Mouse (Mus musculus): ENCODE measurements around the gene Cpa4.

Cpa4 gene

GRCm38 (mm10) chr6:30551644-30552580 lies 16.3 kb upstream of the Cpa4 start:
- no peak for DNase-seq (ENCODE audit: low read depth, low spot score)

DNA sequence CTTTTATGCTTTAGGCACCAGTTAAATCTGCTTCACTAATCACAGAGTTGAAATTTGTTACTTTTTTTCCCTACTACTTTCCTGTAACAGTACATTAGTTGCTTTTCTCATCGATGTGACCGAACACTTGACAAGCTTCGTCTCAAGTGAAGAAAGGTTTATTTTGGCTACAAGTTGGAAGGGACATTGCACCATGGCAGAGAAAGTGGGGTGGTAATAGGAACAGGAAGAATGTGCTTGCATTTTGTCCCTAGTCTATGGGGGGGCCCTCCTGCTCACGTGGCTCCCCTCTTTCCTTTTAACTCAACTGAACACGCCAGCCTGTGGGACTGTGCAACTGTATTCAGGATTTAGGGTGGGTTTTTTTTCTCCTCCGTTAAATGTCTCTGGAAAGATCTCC lies 15.5 kb upstream of the Cpa4 start:
- DNase-seq (ENCODE audit: low read depth, low spot score) = no peak

GRCm38 (mm10) chr6:30553381-30554010 lies 14.7 kb upstream of the Cpa4 start:
- DNase-seq (ENCODE audit: low read depth, low spot score) = peak; percentile 24

GRCm38 (mm10) chr6:30554092-30554491 lies 14.1 kb upstream of the Cpa4 start:
- no peak for DNase-seq (ENCODE audit: low read depth, low spot score)

- no peak for DNase-seq (ENCODE audit: low read depth, low spot score)
These were observed 13.5 kb upstream of the Cpa4 start for GRCm38 (mm10) chr6:30554621-30555170.

- peak; percentile 95 for DNase-seq (ENCODE audit: low read depth, low spot score)
These were observed 12.1 kb upstream of the Cpa4 start for GRCm38 (mm10) chr6:30556080-30556479.

GRCm38 (mm10) chr6:30559726-30560125 lies 8.4 kb upstream of the Cpa4 start:
- DNase-seq (ENCODE audit: low read depth, low spot score) = no peak

DNA sequence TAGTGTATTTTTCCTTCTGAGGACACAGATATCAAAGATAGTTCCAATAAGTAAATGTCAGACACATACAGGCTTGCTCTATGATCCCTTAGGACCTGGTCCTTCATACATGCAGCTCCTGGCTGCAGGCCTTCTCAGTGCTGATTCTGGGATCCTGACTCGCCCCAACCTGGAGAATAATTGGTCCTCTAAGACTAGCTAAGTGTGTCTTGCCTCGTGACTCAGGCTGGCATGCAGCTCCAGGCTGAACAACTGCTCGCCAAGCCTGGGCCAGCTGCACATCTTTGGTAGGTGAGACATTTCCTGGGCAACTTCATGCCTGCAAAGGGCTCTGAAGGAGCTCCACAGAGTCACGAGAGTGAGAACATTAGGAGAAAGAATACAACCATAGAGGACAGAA lies 6.0 kb upstream of the Cpa4 start:
- peak; percentile 72 for DNase-seq (ENCODE audit: low read depth, low spot score)

GRCm38 (mm10) chr6:30563575-30563974 lies 4.6 kb upstream of the Cpa4 start:
- no peak for DNase-seq (ENCODE audit: low read depth, low spot score)

- no peak for DNase-seq (ENCODE audit: low read depth, low spot score)
These were observed 4.1 kb upstream of the Cpa4 start for GRCm38 (mm10) chr6:30564051-30564450.

GRCm38 (mm10) chr6:30569331-30569730 lies 1.2 kb downstream of the Cpa4 start:
- no peak for DNase-seq (ENCODE audit: low read depth, low spot score)

DNA sequence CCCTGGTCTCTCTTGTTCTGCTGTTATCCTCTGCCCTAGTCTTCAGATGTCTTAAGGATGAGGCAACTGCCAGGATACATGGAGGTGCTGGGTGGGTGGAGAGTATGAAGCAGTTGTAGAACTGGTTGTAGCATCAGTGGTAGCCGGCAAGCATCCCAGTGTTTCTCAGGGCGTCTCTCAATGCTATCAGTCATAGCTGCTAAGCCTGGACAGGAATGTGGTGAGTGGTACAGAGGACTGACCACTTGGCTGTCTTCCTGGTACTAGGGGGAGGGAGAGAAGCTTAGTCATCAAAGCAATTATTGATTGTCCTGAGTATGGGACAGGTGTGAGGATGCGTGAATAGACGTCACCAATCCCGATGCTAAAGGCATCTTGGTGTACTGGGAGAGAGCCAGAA lies 1.8 kb downstream of the Cpa4 start:
- peak; percentile 62 for DNase-seq (ENCODE audit: low read depth, low spot score)

DNA sequence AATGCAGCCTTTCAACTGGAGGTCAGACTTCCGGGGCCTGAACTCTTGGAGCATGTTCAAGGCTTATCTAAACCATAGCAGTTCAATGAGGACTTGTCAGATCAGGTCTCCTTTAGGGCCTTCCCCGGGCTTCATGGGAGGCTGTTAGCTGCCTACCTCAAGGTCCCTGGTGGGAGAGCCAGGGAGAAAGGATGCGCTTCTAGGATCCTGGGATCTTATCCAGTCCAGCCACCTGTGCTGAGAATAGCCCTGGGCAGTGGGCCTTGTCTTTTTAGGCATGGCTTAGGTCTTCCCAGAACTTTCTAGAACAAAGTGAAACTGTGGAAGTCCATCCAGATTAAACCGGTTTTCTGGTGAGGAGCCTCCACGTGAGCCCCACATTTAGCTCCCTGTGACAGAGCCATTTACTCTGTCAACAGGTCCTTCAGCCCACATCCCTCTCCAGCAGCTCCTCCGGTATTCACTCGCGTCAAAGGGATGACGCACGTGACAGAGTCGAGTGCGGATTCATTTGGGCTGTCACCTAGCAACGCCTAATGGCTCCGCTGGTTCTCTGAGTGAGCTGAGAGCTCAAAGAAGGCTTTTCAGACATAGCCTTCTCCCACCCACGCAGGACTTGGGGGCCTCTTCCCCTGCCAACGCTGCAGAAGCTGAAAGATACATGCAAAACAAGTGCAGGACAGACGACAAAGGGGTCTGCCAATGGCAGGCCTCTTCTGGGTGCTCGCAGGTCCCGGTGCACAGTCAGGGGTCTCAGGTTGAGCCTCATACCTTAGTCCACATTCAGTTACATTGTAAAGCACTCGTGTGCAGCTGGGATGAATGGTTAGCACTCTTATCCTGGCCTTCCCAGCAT lies 4.5 kb downstream of the Cpa4 start:
- DNase-seq (ENCODE audit: low read depth, low spot score) = no peak

- no peak for DNase-seq (ENCODE audit: low read depth, low spot score)
These were observed 5.2 kb downstream of the Cpa4 start for GRCm38 (mm10) chr6:30573380-30573779.

- DNase-seq (ENCODE audit: low read depth, low spot score) = no peak
These were observed 6.8 kb downstream of the Cpa4 start for GRCm38 (mm10) chr6:30574945-30575344.

DNA sequence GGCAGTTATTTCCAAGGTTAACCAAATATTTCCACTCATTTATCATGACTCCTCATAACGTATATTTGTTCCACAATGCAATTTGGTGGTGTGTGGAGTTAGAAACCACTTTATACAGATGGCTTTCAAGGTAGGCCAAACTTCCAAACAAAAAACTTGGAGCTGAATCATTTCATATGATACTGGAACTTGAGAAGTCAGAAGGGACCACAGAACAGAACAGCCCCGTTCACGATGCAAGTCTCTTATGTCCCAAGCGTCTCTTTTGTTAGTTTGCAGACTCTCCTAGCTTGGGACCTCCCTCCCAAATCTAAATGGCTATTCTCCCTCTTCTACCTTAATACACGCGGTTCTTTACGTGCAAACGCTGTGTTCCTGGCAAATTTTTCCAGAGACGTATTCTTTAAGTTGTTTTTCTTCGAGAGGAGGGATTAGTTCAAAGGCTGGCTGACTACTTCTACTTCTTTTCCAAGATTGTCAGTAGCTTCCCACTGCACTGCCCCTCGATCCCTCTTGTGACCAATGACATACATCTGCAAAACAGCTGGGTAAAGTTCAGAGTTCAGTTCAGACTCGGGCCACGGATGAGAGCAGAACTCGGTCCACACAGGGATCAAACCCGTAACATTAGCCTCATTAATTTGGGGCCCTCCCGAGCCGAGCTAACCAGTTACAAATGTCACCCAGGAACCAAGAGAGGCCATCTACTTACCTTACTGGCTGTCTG lies 8.5 kb downstream of the Cpa4 start:
- DNase-seq (ENCODE audit: low read depth, low spot score) = no peak

DNA sequence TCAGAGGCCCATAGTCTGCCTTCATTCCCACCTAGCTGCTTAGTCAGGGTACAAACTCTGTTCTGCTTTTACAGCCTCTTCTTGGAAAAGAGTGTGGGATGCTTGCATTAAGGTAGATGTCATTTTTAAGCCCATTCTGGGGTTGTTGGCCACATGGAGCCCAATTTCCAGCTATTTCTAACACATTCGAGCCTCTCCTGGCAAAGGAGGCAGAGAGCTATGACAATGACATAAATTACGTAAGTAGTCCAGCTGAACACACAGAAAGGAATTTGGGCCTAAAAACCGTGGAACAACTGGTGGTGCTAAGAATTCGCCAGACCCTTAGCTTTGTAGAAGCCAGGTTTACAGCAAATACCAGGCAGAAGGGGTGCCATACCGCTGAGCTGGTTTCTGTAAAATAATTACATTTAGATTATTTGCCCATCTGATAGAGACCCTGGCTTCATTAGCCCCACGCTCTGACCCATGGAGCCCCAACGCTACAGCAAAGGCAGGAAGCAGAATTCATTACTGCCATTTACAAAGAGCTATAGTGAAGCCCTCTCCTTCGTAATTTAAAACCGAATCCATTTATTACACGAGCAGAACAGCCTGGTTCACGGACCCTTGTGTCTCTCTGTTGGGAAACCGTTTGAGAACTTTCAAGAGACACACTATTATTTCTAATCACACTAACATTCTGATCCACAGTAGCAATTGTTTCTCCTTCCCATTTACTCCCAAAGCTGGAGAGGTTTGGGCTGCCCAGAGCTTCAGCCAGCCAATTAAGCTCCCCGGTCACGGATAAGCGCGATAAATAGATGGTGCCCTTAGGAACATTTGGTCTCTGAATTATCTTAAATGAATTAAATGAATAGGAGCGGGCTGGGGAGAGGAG lies 12.0 kb downstream of the Cpa4 start:
- peak; percentile 16 for DNase-seq (ENCODE audit: low read depth, low spot score)

DNA sequence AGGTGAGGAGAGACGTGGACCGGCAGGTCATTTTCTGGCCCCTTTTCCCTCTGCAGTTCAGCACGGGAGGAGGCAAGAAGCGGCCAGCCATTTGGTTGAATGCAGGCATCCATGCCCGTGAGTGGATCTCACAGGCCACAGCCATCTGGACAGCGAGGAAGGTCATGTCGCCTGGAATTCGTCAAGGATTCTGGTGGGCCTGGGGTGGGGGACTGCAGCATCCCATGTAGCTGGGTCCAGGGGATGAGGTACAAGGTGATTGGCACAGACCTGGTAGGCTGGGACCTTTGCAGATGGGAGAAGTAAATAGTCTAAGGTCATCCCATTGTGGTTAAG lies 12.6 kb downstream of the Cpa4 start:
- no peak for DNase-seq (ENCODE audit: low read depth, low spot score)

- DNase-seq (ENCODE audit: low read depth, low spot score) = no peak
These were observed 18.8 kb downstream of the Cpa4 start for GRCm38 (mm10) chr6:30586886-30587442.

DNA sequence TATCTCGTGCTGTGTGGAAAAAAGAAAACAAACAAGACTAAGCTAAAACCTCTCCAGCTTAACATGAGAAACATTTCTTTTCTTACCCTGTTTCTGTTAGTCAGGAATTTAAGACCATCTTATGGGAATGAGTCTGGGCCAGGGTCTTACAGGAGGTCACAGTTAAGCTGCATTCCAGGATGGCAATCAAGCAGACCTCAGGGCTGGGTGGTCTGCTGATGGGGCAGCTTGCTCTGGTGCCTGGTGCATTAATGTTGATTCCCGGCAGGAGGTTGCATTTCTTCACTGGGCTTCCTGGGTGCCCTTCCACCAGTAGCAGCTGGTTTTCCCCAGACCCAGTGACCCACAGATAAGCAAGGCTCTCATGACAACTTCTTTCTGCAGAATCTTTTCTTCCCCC lies 21.6 kb downstream of the Cpa4 start:
- DNase-seq (ENCODE audit: low read depth, low spot score) = no peak

Measured in 3T3-L1 (cell line).